Mouse (Mus musculus) lung, adult 2 months (tissue): ENCODE data around the gene Spire2.

ENCODE experiments used
- CTCF ChIP-seq: fragments of 200-500 bp; IDR thresholded peaks from 2 replicates; pipeline ENCODE4 v1.5.1; 2011; ENCODE audit warnings: mild to moderate bottlenecking, low read length, control low read depth; ENCODE audit not compliant: insufficient read depth
- POLR2A ChIP-seq: fragments of 200-500 bp; IDR thresholded peaks from 2 replicates; pipeline ENCODE4 v1.6.1; 2011; ENCODE audit warnings: low read depth, mild to moderate bottlenecking, control low read depth, low read length, borderline replicate concordance; ENCODE audit errors: extremely low read depth

DNA sequence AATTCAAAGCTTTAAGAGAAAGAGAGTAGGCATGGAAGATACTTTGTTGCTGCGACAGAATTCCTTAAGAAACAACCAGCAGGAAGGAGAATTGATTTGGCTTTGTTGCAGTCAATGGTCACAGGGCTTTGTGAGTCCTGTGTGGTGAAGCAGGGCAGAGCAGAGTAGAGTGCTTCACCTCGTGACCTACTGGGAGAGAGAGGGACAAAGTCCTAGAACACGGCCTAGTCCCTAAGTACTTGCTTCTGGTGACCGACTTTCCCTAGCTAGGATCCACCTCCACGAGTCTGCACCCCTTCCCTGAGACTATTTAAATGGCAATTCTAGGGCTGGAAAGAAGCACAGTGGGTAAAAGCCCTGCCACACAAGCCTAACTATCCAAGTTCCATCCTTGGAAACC, 2.6 kb upstream of the Spire2 start:
- TF ChIP-seq CTCF (no peak), POLR2A (no peak)
